Mouse (Mus musculus): ENCODE results near the gene Hmox2. TPM values are rescaled to one million over a fixed set of nuclear protein-coding genes. Genes with fewer than 3 reads are reported as not detected.
"Not testable (repeated sequence)": the region's sequence is repeated elsewhere in the genome, so short reads cannot be mapped to it uniquely, and the experiment has no call there.

Hmox2 gene
- 105 and 107 TPM in 2 replicates for polyA plus RNA-seq (2015; fragmentation: Nextera tagmentation; extraction: Ambion mirVana)

DNA sequence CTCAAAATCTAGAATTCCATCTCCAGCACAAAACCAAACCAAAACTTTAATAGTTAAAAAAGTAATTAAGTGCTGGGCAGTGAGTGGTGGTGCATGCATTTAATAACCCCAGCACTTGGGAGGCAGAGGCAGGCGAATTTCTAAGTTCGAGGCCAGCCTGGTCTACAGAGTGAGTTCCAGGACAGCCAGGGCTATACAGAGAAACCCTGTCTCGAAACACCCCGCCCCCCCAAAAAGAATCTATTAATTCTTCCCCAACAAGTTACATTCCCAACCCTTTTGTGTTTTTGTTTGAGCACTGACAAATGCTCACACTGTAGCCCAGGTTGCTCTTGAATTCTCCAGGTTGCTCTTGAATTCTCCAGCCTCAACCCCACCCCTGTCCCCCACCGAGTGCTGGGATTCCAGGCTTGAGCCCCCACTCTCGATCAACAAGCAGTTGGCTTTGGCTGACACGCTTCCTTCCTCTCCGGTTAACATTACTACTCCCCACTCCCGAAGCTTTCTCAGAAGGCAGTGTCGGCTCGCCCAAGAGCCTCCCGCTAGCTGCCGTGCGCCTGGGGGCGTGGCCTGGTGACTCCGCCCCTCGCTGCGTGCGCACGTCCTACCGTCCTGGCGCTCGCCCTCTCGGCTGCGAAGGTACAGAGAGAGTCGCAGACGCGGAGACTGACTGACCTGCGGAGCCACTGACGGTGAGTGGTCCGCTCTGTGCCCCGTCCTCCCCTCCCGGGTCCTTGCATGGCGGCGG lies at the start of gene Hmox2:
Hmox2 (plus strand) TSS at position 582 of the 748 bp plus-strand sequence.
- peaks cover 13% of the 10 kb centered on the region for H3K4me1 ChIP-seq
- WGBS: 5% methylated on average over 35 of the region's 35 CpGs
- H3K27ac ChIP-seq: peak within 1 kb of the TSS; percentile 87
- H3K36me3 ChIP-seq: no peaks in the 10 kb centered on the region
- peak within 1 kb of the TSS; percentile 90 for H3K4me2 ChIP-seq
- H3K27me3 ChIP-seq: no peaks in the 10 kb centered on the region
- peak within 1 kb of the TSS; percentile 86 for H3K4me3 ChIP-seq
- H3K9me3 ChIP-seq: no peaks in the 10 kb centered on the region
- peak; percentile 96 for ATAC-seq (ENCODE audit: insufficient number of reproducible peaks, insufficient read depth, low FRiP score, low TSS enrichment, low read depth)
- peak within 1 kb of the TSS; percentile 92 for H3K9ac ChIP-seq

GRCm38 (mm10) chr16:4676836-4677235 lies 49.3 kb upstream of the Hmox2 start:
- H3K9ac ChIP-seq: no peak overlapping the region
- no peak overlapping the region for H3K27ac ChIP-seq
- H3K27me3 ChIP-seq: no peaks in the 10 kb centered on the region
- H3K4me3 ChIP-seq: no peak overlapping the region
- peaks cover 26% of the 10 kb centered on the region for H3K36me3 ChIP-seq
- no peak for ATAC-seq (ENCODE audit: insufficient number of reproducible peaks, insufficient read depth, low FRiP score, low TSS enrichment, low read depth)
- no peaks in the 10 kb centered on the region for H3K9me3 ChIP-seq
- H3K4me1 ChIP-seq: peaks cover 13% of the 10 kb centered on the region
- WGBS: 94% methylated on average over 5 of the region's 5 CpGs
- no peak overlapping the region for H3K4me2 ChIP-seq

DNA sequence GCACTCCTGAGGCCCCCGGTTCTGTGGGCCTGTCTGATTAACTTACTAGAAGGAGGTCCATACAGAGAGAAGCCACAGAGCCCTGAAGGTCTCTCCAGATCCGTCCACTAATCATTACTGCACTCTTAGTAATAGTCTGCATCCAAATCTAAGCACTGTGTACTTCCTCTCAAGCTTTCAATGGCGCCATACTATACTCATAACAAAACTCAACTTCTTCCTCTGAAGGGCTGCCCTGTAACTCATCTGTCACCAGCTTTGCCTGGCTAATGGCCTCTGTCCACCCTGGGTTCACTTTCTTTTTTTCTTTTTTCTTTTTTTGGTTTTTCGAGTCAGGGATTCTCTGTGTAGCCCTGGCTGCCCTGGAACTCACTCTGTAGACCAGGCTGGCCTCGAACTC lies 48.1 kb upstream of the Hmox2 start:
- no peak overlapping the region; the same call in 1 of the 2 replicates for H3K27ac ChIP-seq
- H3K4me3 ChIP-seq: no peak overlapping the region
- H3K36me3 ChIP-seq: peaks cover 26% of the 10 kb centered on the region
- no peaks in the 10 kb centered on the region for H3K27me3 ChIP-seq
- peaks cover 17% of the 10 kb centered on the region for H3K4me1 ChIP-seq
- H3K9ac ChIP-seq: no peak overlapping the region
- ATAC-seq (ENCODE audit: insufficient number of reproducible peaks, insufficient read depth, low FRiP score, low TSS enrichment, low read depth): no peak
- no peaks in the 10 kb centered on the region for H3K9me3 ChIP-seq
- WGBS: 82% methylated on average over 5 of the region's 5 CpGs
- no peak overlapping the region; the same call in 1 of the 2 replicates for H3K4me2 ChIP-seq

DNA sequence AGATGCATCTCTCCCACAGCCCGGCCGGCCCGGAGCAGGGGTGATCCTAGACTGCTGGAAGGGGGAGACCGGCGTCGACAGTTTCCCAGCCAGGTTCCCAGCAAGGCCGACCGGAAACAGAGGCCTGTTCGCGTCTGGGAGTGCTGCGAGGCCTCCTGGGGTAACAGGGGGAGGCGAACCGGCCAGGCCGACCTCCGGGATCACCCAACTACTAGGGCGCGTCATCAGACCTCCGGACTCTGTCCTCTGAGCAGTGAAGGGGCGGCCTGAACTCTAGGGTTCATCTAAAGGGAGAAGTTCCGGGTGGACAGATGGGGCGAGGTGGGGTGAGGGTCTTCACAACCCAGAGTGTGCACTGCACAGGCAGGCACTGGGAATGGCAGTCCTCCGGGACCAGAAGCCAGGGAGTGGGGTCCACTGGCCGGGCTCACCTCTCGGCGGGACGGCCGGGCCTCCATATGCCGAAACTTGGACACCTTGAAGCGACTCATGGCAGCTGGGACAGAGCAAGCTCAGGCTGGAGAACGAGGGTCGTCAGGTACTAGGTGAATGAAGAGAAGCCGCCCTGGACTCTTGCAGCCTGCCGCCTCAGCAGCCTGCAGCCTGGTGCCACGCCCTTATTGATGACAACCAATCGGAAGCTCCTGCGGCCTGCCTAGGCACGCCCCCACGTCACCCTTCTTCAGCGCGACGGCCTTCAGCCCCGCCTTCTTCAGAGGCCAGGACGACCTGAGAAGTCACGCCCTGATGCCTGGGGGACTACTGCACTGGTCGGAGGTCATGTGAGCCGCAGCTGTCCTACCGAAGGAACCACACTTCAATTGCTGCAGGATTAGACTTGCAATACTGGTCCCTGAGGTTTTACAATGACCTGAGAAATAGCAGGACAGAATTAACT lies 46.8 kb upstream of the Hmox2 start, which contains the start of gene Coro7:
Coro7 (minus strand) TSS at position 657 of the 898 bp plus-strand sequence.
- under 1% methylated on average over 47 of the region's 47 CpGs for WGBS
- Histone ChIP-seq H3K36me3 (peaks cover 20% of the 10 kb centered on the region), H3K4me2 (peak within 1 kb of the TSS; percentile 94), H3K4me3 (peak within 1 kb of the TSS; percentile 73), H3K4me1 (peaks cover 21% of the 10 kb centered on the region), H3K9me3 (no peaks in the 10 kb centered on the region), H3K9ac (peak within 1 kb of the TSS; percentile 83), H3K27me3 (no peaks in the 10 kb centered on the region), H3K27ac (no peak within 1 kb of the TSS)
- ATAC-seq (ENCODE audit: insufficient number of reproducible peaks, insufficient read depth, low FRiP score, low TSS enrichment, low read depth): peak; percentile 82

GRCm38 (mm10) chr16:4680922-4681455 lies 45.2 kb upstream of the Hmox2 start:
- H3K27me3 ChIP-seq: not testable (repeated sequence)
- WGBS: 84% methylated on average over 3 of the region's 3 CpGs

GRCm38 (mm10) chr16:4682628-4683179 lies 43.5 kb upstream of the Hmox2 start:
- peaks cover 11% of the 10 kb centered on the region for H3K36me3 ChIP-seq
- no peak for ATAC-seq (ENCODE audit: insufficient number of reproducible peaks, insufficient read depth, low FRiP score, low TSS enrichment, low read depth)
- H3K27me3 ChIP-seq: no peaks in the 10 kb centered on the region
- WGBS: 70% methylated on average over 4 of the region's 4 CpGs
- 0 out of 2 replicates have a peak overlapping the region, but pooled peaks have one; percentile 83 for H3K27ac ChIP-seq
- peak overlapping the region; percentile 99; the same call in 1 of the 2 replicates for H3K4me3 ChIP-seq
- peak overlapping the region; percentile 96 for H3K4me2 ChIP-seq
- H3K9me3 ChIP-seq: no peaks in the 10 kb centered on the region
- peak overlapping the region; percentile 91; the same call in 1 of the 2 replicates for H3K9ac ChIP-seq
- peaks cover 31% of the 10 kb centered on the region for H3K4me1 ChIP-seq

More at GRCm38 (mm10) chr16:4680922-4681455, 45.2 kb upstream of the Hmox2 start:
- H3K36me3 ChIP-seq; H3K27ac ChIP-seq; H3K4me2 ChIP-seq; H3K4me3 ChIP-seq; ATAC-seq (ENCODE audit: insufficient number of reproducible peaks, insufficient read depth, low FRiP score, low TSS enrichment, low read depth); H3K9me3 ChIP-seq; H3K9ac ChIP-seq: not testable (repeated sequence)
- peaks cover 31% of the 10 kb centered on the region for H3K4me1 ChIP-seq

- Histone ChIP-seq H3K36me3 (peaks cover 16% of the 10 kb centered on the region), H3K4me1 (peaks cover 31% of the 10 kb centered on the region), H3K27ac (peak overlapping the region; percentile 83), H3K9ac (peak overlapping the region; percentile 91), H3K9me3 (no peaks in the 10 kb centered on the region), H3K4me3 (peak overlapping the region; percentile 99), H3K27me3 (no peaks in the 10 kb centered on the region), H3K4me2 (peak overlapping the region; percentile 96)
- WGBS: 19% methylated on average over 9 of the region's 9 CpGs
- ATAC-seq (ENCODE audit: insufficient number of reproducible peaks, insufficient read depth, low FRiP score, low TSS enrichment, low read depth): no peak
Measured at GRCm38 (mm10) chr16:4683193-4683580, 43.0 kb upstream of the Hmox2 start.

DNA sequence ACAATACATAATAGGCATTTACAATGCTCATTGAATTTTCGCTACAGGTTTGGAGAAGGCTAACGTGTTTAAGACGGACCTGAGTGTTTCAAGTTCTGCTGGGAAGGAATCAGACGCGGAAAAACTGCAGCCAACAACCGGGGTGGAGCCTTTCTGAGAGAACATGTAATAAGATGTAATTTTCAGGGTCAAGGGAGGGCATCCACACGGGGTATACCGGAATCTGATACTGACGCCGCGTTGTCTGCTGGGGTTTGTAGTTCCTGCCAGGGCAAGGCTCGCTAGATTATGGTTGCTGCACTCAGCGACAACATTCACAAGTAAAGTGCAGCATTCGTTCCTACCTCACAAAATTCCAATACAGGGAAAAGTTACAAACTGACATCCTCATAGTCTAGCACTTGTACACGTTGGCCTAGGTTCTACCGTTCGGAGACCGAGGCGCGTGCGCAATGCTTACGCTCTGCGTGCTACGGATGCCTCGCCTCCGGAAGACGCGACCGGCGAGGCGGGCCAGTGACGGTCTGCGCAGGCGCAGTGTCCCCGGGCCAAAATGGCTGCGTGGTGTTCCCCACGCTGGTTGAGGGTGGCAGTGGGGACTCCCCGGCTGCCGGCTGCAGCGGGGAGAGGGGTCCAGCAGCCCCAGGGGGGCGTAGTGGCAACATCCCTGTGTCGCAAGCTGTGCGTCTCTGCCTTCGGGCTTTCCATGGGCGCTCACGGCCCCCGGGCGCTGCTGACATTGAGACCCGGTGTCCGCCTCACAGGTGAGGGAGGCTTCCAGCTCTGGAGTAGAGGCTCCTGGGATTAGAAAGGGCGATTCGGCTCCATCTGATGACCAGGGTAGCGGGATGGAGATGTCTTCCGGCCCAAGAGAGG lies 42.3 kb upstream of the Hmox2 start:
- Histone ChIP-seq H3K27me3 (no peaks in the 10 kb centered on the region), H3K9me3 (no peaks in the 10 kb centered on the region), H3K4me3 (peak overlapping the region; percentile 99), H3K4me1 (peaks cover 25% of the 10 kb centered on the region), H3K36me3 (peaks cover 20% of the 10 kb centered on the region), H3K9ac (peak overlapping the region; percentile 91), H3K27ac (peak overlapping the region; percentile 83), H3K4me2 (peak overlapping the region; percentile 96)
- WGBS: under 1% methylated on average over 54 of the region's 54 CpGs
- peak; percentile 87 for ATAC-seq (ENCODE audit: insufficient number of reproducible peaks, insufficient read depth, low FRiP score, low TSS enrichment, low read depth)

DNA sequence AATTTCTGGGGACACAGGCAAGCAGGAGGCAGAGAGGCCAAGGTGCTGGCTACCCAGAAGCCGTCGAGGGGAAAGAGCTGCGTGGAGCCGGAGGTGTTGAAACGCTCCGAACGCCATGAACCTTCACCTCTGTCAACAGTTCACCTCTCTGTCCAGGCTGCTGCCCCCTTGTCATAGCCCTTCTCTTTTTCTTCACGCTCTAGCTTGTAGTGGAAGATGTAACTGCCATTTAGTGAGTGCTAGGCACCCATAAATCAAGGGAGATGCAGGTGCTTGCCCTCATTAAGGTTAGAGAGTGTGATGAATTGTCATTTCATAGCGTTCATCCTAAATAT lies 41.7 kb upstream of the Hmox2 start:
- peak overlapping the region; percentile 96 for H3K4me2 ChIP-seq
- H3K27me3 ChIP-seq: no peaks in the 10 kb centered on the region
- ATAC-seq (ENCODE audit: insufficient number of reproducible peaks, insufficient read depth, low FRiP score, low TSS enrichment, low read depth): no peak
- H3K9ac ChIP-seq: peak overlapping the region; percentile 91
- WGBS: 2% methylated on average over 9 of the region's 9 CpGs
- H3K4me1 ChIP-seq: peaks cover 21% of the 10 kb centered on the region
- peaks cover 26% of the 10 kb centered on the region for H3K36me3 ChIP-seq
- H3K9me3 ChIP-seq: no peaks in the 10 kb centered on the region
- peak overlapping the region; percentile 99 for H3K4me3 ChIP-seq
- H3K27ac ChIP-seq: no peak overlapping the region; the same call in 1 of the 2 replicates

DNA sequence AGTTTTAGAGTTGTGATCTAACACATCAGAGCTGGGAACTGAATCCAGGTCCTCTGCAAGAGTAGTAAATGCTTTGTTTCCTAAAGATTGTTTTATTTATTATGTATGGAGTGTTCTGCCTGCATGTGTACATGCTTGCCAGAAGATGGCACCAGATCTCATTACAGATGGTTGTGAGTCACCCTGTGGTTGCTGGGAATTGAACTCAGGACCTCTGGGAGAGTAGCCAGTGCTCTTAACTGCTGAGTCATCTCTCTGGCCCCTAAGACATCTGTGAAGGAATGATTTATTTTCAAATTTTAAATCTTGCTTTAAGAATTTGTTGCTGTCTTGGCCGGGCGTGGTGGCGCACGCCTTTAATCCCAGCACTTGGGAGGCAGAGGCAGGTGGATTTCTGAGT lies 36.8 kb upstream of the Hmox2 start:
- peaks cover 73% of the 10 kb centered on the region for H3K36me3 ChIP-seq
- not testable (repeated sequence) for H3K9ac ChIP-seq; H3K4me3 ChIP-seq; H3K9me3 ChIP-seq; H3K27ac ChIP-seq; ATAC-seq (ENCODE audit: insufficient number of reproducible peaks, insufficient read depth, low FRiP score, low TSS enrichment, low read depth); H3K27me3 ChIP-seq; H3K4me2 ChIP-seq
- WGBS: 100% methylated on average over 4 of the region's 4 CpGs
- H3K4me1 ChIP-seq: peaks cover 10% of the 10 kb centered on the region

Measured in embryonic facial prominence, embryonic 13.5 days (tissue).